In genomic region chr16:49769831-49770261, GRCm38 (mm10) we compare ENCODE assay signal across 15 mouse cellular contexts. TPM values are rescaled to one million over a fixed set of nuclear protein-coding genes. Genes with fewer than 3 reads are reported as not detected.
DNase-seq lines count a peak whose midpoint lies in the region; ATAC-seq and TF ChIP-seq lines count a peak whose summit lies in the region.
"Had no signal": no experiment of that assay in that cellular context is flagged by ENCODE, and none has a peak within 500 bp of the region (broad histone marks: within the 10 kb centered on the region; RNA-seq: fewer than 3 reads in every experiment).

No protein-coding gene starts in this region.

- DNase-seq in c-Kit-positive CD71-positive TER-119-positive erythroid progenitor cells, embryonic 14.5 days (ENCODE audit: low spot score): peak; percentile 82
- peak; percentile 65 to 74 for DNase-seq in spleen, postnatal 4 days (ENCODE audit: low spot score in 2 of 2)
- no peak for DNase-seq in right cerebral cortex, postnatal 25 days
- DNase-seq in cerebellum, adult 2 months: no peak
- DNase-seq in kidney, postnatal 25 days: no peak
- DNase-seq: cerebellum, adult 11 months; midbrain, embryonic 14.5 days; thymus, postnatal 36 days had no signal

- H3K4me3 ChIP-seq in intestine, embryonic 15.5 days (replicated peaks): no peak overlapping the region
- H3K4me3 ChIP-seq in intestine, postnatal 0 days (ENCODE audit: low read depth, low read length): no peak overlapping the region
- H3K4me3 ChIP-seq in liver, embryonic 15.5 days (replicated peaks): no peak overlapping the region
- no peak overlapping the region for H3K4me3 ChIP-seq in cerebellum, adult 2 months (replicated peaks; ENCODE audit: insufficient read depth, low read depth, low read length)
- H3K4me3 ChIP-seq: embryonic facial prominence, embryonic 12.5 days; layer of hippocampus, adult 2 months; limb, embryonic 12.5 days had no signal

- no peaks in the 10 kb centered on the region for H3K36me3 ChIP-seq in intestine, embryonic 15.5 days
- no peaks in the 10 kb centered on the region; the same call in 1 of the 2 replicates for H3K36me3 ChIP-seq in intestine, postnatal 0 days (ENCODE audit: control insufficient read depth, insufficient read depth)
- H3K36me3 ChIP-seq in liver, embryonic 15.5 days (replicated peaks): no peaks in the 10 kb centered on the region
- H3K36me3 ChIP-seq: embryonic facial prominence, embryonic 12.5 days; limb, embryonic 12.5 days had no signal

- no peak overlapping the region for H3K4me2 ChIP-seq in intestine, embryonic 15.5 days (replicated peaks)
- H3K4me2 ChIP-seq in intestine, postnatal 0 days (replicated peaks; ENCODE audit: low read depth): no peak overlapping the region
- H3K4me2 ChIP-seq in liver, embryonic 15.5 days: peak overlapping the region; percentile 37
- H3K4me2 ChIP-seq: embryonic facial prominence, embryonic 12.5 days; limb, embryonic 12.5 days had no signal

- no peaks in the 10 kb centered on the region for H3K9me3 ChIP-seq in intestine, embryonic 15.5 days
- H3K9me3 ChIP-seq in intestine, postnatal 0 days (ENCODE audit: control insufficient read depth): no peaks in the 10 kb centered on the region
- no peaks in the 10 kb centered on the region for H3K9me3 ChIP-seq in liver, embryonic 15.5 days (replicated peaks)
- H3K9me3 ChIP-seq: embryonic facial prominence, embryonic 12.5 days; limb, embryonic 12.5 days had no signal

- H3K9ac ChIP-seq in intestine, embryonic 15.5 days: no peak overlapping the region
- H3K9ac ChIP-seq in intestine, postnatal 0 days (ENCODE audit: low read depth, low read length): no peak overlapping the region
- H3K9ac ChIP-seq in liver, embryonic 15.5 days: peak overlapping the region; percentile 49; the same call in 1 of the 2 replicates
- H3K9ac ChIP-seq: embryonic facial prominence, embryonic 12.5 days; limb, embryonic 12.5 days had no signal

- H3K4me1 ChIP-seq in intestine, embryonic 15.5 days (replicated peaks): no peaks in the 10 kb centered on the region
- H3K4me1 ChIP-seq in intestine, postnatal 0 days (replicated peaks; ENCODE audit: control insufficient read depth, insufficient read depth, low read length): no peaks in the 10 kb centered on the region
- H3K4me1 ChIP-seq in liver, embryonic 15.5 days (replicated peaks): peaks cover 83% of the 10 kb centered on the region
- 0 out of 2 replicates have a peak, but pooled peaks cover under 1% of the 10 kb centered on the region for H3K4me1 ChIP-seq in cerebellum, adult 2 months (ENCODE audit: control insufficient read depth, insufficient read depth, low read length)
- H3K4me1 ChIP-seq: embryonic facial prominence, embryonic 12.5 days; limb, embryonic 12.5 days had no signal

- H3K27me3 ChIP-seq in intestine, embryonic 15.5 days (replicated peaks): no peaks in the 10 kb centered on the region
- H3K27me3 ChIP-seq in intestine, postnatal 0 days (replicated peaks; ENCODE audit: control insufficient read depth, insufficient read depth, low read length): no peaks in the 10 kb centered on the region
- no peaks in the 10 kb centered on the region for H3K27me3 ChIP-seq in liver, embryonic 15.5 days
- no peaks in the 10 kb centered on the region for H3K27me3 ChIP-seq in cerebellum, adult 2 months (ENCODE audit: control insufficient read depth, insufficient read depth, low read length)
- H3K27me3 ChIP-seq: CH12.LX; embryonic facial prominence, embryonic 12.5 days; limb, embryonic 12.5 days had no signal

- 73% methylated on average over 2 of the region's 2 CpGs for WGBS in intestine, embryonic 15.5 days
- WGBS in intestine, postnatal 0 days: 74% methylated on average over 2 of the region's 2 CpGs
- whole genome bisulfite sequencing in liver, embryonic 15.5 days (ENCODE audit: insufficient replicate concordance): 10% methylated on average over 2 of the region's 2 CpGs
- 86% methylated on average over 2 of the region's 2 CpGs for WGBS in cerebellum, adult 2 months

- ATAC-seq in intestine, embryonic 15.5 days: peak; percentile 65; the same call in 1 of the 2 replicates
- ATAC-seq in intestine, postnatal 0 days: no peak
- ATAC-seq in liver, embryonic 15.5 days (ENCODE audit: insufficient read depth): peak; percentile 77

- TF ChIP-seq CTCF in intestine, postnatal 0 days (IDR thresholded peaks at IDR 0.05; ENCODE audit: low read depth): no peak
- TF ChIP-seq CTCF in cerebellum, adult 2 months (IDR thresholded peaks at IDR 0.05; ENCODE audit: borderline replicate concordance, insufficient read depth, low read depth, low read length): no peak

- H3K27ac ChIP-seq in intestine, embryonic 15.5 days: no peak overlapping the region
- no peak overlapping the region for H3K27ac ChIP-seq in intestine, postnatal 0 days (ENCODE audit: low read depth, low read length)
- H3K27ac ChIP-seq in liver, embryonic 15.5 days (replicated peaks): peak overlapping the region; percentile 96
- no peak overlapping the region for H3K27ac ChIP-seq in cerebellum, adult 2 months (ENCODE audit: insufficient read depth, low read length)
- H3K27ac ChIP-seq: embryonic facial prominence, embryonic 12.5 days; layer of hippocampus, adult 2 months; limb, embryonic 12.5 days had no signal

- no peak for TF ChIP-seq POLR2A in cerebellum, adult 2 months (IDR thresholded peaks at IDR 0.05; ENCODE audit: borderline replicate concordance, insufficient read depth, low read length)

RNA-seq across cellular contexts. Expression of gene Cd47, which starts 30.5 kb away (rescaled TPM):
- polyA plus RNA-seq in intestine, embryonic 15.5 days (2015; fragmentation: Nextera tagmentation; extraction: Ambion mirVana): 79.0 and 85.0 TPM in 2 replicates
- 98.2 and 113 TPM in 2 replicates for polyA plus RNA-seq in intestine, postnatal 0 days (2015; fragmentation: Nextera tagmentation; extraction: Ambion mirVana)
- polyA plus RNA-seq in liver, embryonic 15.5 days (2015; fragmentation: Nextera tagmentation; extraction: Ambion mirVana): 266 and 301 TPM in 2 replicates
- 123 and 133 TPM in 2 replicates for polyA plus RNA-seq in cerebellum, adult 2 months (2012; rRNA removed)

Comparison
In these comparisons a context has a peak if more than half of its experiments do, and no peak if none do; other contexts are left out.
1. DNase-seq: peak in c-Kit-positive CD71-positive TER-119-positive erythroid progenitor cells, embryonic 14.5 days (single experiment) and spleen, postnatal 4 days (2 of 2); none in right cerebral cortex, postnatal 25 days (single experiment), cerebellum, adult 2 months (0 of 2) and kidney, postnatal 25 days (0 of 2).